Mouse (Mus musculus): ENCODE results near the gene Gm6676. TPM values are rescaled to one million over a fixed set of nuclear protein-coding genes. Genes with fewer than 3 reads are reported as not detected.
A peak's percentile ranks its signal among the peaks of the same experiment; 100 is the strongest.
"Not testable (repeated sequence)": the region's sequence is repeated elsewhere in the genome, so short reads cannot be mapped to it uniquely, and the experiment has no call there.

The Gm6676 gene
- polyA plus RNA-seq (2015; fragmentation: Nextera tagmentation; extraction: Ambion mirVana) = not detected in 2 replicates

DNA sequence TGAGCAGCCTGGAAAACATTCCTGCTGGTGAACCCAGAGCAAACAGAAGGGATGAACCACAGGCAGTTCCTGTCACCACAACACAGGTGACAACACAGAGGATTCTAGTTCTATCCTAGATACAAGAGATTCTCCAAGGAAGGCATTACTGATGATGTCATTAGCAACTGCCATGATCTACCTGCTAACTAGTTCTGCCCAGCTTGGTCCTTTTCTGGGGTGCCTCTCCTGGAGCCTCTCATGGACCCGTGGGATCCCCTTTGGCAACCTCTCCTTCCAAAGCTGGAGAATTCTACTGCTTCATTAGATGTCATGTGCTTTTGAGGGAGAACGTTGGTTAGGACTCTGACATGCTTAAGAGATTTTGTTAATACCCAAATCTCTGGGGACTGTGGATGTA, at the start of gene Gm6676:
Gene Gm6676 (minus strand): TSS at position 101 of the 400 bp plus-strand sequence.
- no CpG with 5 or more reads among the region's 2 CpGs for WGBS

DNA sequence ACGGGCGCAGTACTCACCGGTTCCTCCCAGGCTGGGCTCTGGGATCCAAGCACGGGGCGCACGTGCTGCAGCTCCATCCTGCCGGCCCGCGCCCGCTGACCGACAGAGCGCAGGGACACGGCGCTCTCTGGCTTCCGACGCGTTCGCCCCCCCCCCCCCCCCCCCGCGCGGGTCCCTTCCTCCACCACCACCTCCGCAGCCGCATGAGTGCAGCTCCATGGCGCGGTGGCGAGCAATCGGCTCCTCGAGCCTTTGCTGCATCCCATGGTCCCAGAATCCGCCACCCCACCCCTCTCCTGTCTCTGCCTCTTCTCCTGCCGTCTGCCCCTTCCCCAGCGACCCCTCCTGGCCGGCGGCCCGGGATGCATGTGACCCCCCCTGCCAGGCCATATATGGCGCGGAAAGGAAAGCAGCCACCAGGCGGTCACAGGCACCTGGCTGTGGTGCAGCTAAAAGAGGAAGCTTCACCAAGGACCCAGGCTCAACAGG, 49.3 kb upstream of the Gm6676 start, which contains the start of gene Gm3512:
Gene Gm3512 (minus strand): TSS at position 51 of the 489 bp plus-strand sequence.
- no CpG with 5 or more reads among the region's 37 CpGs for WGBS
- ATAC-seq (ENCODE audit: extremely low read depth, insufficient number of reproducible peaks, low FRiP score, low TSS enrichment); H3K27ac ChIP-seq (replicated peaks); H3K4me1 ChIP-seq; H3K36me3 ChIP-seq; H3K27me3 ChIP-seq (replicated peaks); H3K4me3 ChIP-seq; H3K9me3 ChIP-seq; H3K9ac ChIP-seq; H3K4me2 ChIP-seq: not testable (repeated sequence)

More for the DNA sequence above, at the start of gene Gm6676:
- H3K4me3 ChIP-seq; H3K9ac ChIP-seq; ATAC-seq (ENCODE audit: extremely low read depth, insufficient number of reproducible peaks, low FRiP score, low TSS enrichment); H3K9me3 ChIP-seq; H3K4me1 ChIP-seq; H3K27me3 ChIP-seq (replicated peaks); H3K4me2 ChIP-seq; H3K36me3 ChIP-seq; H3K27ac ChIP-seq (replicated peaks): not testable (repeated sequence)

DNA sequence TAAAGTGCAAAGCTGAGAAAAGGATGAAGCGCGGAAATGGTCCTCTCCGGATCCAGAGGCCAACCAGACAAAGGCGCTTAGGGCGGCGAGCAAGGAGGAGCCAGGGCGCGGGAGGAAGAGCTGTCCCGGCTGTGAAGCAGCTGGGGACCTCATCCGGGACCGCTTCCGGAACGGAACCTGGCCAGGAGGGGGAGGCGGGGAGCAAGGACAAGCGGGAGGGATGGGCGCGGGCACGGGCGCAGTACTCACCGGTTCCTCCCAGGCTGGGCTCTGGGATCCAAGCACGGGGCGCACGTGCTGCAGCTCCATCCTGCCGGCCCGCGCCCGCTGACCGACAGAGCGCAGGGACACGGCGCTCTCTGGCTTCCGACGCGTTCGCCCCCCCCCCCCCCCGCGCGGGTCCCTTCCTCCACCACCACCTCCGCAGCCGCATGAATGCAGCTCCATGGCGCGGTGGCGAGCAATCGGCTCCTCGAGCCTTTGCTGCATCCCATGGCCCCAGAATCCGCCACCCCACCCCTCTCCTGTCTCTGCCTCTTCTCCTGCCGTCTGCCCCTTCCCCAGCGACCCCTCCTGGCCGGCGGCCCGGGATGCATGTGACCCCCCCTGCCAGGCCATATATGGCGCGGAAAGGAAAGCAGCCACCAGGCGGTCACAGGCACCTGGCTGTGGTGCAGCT, 19.9 kb downstream of the Gm6676 start:
- H3K27me3 ChIP-seq (replicated peaks); H3K4me1 ChIP-seq; H3K9me3 ChIP-seq; ATAC-seq (ENCODE audit: extremely low read depth, insufficient number of reproducible peaks, low FRiP score, low TSS enrichment); H3K36me3 ChIP-seq: not testable (repeated sequence)
- Histone ChIP-seq H3K4me2 (peak overlapping the region; percentile 64), H3K27ac (replicated peaks) (peak overlapping the region; percentile 78), H3K9ac (peak overlapping the region; percentile 83), H3K4me3 (peak overlapping the region; percentile 56)
- WGBS = 0% methylated on average over 11 of the region's 54 CpGs

DNA sequence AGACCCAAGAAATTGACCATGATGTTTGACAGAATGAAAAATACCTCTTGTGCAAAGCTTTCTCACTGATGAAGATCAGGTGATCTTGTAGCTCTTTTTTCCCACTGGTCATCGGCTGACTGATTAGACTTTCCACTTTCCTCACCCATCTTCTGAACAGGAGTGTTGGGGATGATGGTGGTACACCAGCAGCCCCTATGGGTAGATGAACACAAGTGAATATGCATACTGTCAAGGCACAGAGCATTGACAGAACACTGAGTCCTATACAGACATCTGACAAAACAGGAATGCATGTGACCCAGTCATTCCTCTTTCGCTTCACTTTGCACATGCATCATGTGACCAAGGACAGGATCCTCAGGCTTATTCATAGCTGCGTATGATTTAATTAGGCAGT, 24.7 kb downstream of the Gm6676 start, which contains the start of gene Gm3696:
Gene Gm3696 (minus strand): TSS at position 101 of the 400 bp plus-strand sequence.
- ATAC-seq (ENCODE audit: extremely low read depth, insufficient number of reproducible peaks, low FRiP score, low TSS enrichment); H3K9me3 ChIP-seq; H3K4me3 ChIP-seq; H3K4me1 ChIP-seq; H3K27me3 ChIP-seq (replicated peaks); H3K27ac ChIP-seq (replicated peaks); H3K36me3 ChIP-seq; H3K4me2 ChIP-seq; H3K9ac ChIP-seq: not testable (repeated sequence)
- 76% methylated on average over 1 of the region's 3 CpGs for WGBS

Other genes with a start within 250 kb of the Gm6676 start
- 0.89 and 0.92 TPM in 2 replicates for gene Gm3667, start 235.4 kb downstream of the Gm6676 start, polyA plus RNA-seq (2015; fragmentation: Nextera tagmentation; extraction: Ambion mirVana)
- not detected in 2 replicates for gene Gm6356, start 151.6 kb downstream of the Gm6676 start, polyA plus RNA-seq (2015; fragmentation: Nextera tagmentation; extraction: Ambion mirVana)
- 0.18 and 0.21 TPM in 2 replicates for gene Gm10406, start 98.0 kb downstream of the Gm6676 start, polyA plus RNA-seq (2015; fragmentation: Nextera tagmentation; extraction: Ambion mirVana)
- not detected in 2 replicates for gene Gm3685, start 80.4 kb downstream of the Gm6676 start, polyA plus RNA-seq (2015; fragmentation: Nextera tagmentation; extraction: Ambion mirVana)
- 0.71 and 1.2 TPM in 2 replicates for gene Gm3696, start 24.8 kb downstream of the Gm6676 start, polyA plus RNA-seq (2015; fragmentation: Nextera tagmentation; extraction: Ambion mirVana)
- 2.6 and 4.0 TPM in 2 replicates for gene Gm3512, start 49.1 kb upstream of the Gm6676 start, polyA plus RNA-seq (2015; fragmentation: Nextera tagmentation; extraction: Ambion mirVana)
- gene Gm16434, start 69.1 kb upstream of the Gm6676 start, polyA plus RNA-seq (2015; fragmentation: Nextera tagmentation; extraction: Ambion mirVana) = not detected in 2 replicates
- gene Gm3727, start 139.3 kb upstream of the Gm6676 start, polyA plus RNA-seq (2015; fragmentation: Nextera tagmentation; extraction: Ambion mirVana) = not detected in 2 replicates
- 2.2 and 2.3 TPM in 2 replicates for gene Gm3739, start 189.6 kb upstream of the Gm6676 start, polyA plus RNA-seq (2015; fragmentation: Nextera tagmentation; extraction: Ambion mirVana)
- not detected in 2 replicates for gene Gm5797, start 207.0 kb upstream of the Gm6676 start, polyA plus RNA-seq (2015; fragmentation: Nextera tagmentation; extraction: Ambion mirVana)
- gene Gm8374, start 239.7 kb upstream of the Gm6676 start, polyA plus RNA-seq (2015; fragmentation: Nextera tagmentation; extraction: Ambion mirVana) = not detected in 2 replicates

Data from heart, embryonic 13.5 days (tissue).